Comparison of ENCODE assay signal across 8 mouse cellular contexts in the genomic region with DNA sequence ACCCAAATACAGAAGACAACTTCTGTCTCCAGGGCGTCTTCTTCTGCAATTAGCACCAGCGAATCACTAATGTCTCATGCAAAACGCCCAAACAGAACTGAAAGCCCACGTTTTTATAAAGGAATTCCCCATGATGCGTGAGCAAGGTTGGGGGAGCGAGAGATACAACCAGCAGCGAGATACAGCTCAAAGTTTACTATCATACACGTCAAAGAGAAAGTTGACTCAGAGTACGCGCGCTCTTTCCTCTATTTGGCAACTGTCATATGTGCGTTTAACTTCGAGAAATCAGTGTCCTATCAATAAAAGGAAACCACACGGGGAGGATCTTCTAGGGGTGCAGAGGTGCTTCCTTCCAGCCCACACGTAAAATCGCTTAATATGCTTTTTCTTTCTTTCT. TPM values are rescaled to one million over a fixed set of nuclear protein-coding genes. Genes with fewer than 3 reads are reported as not detected.
DNase-seq lines count a peak whose midpoint lies in the region; ATAC-seq and TF ChIP-seq lines count a peak whose summit lies in the region.

No protein-coding gene starts in this region.

- peak overlapping the region; percentile 71 for H3K4me3 ChIP-seq in lung, adult 2 months (replicated peaks; ENCODE audit: extremely low read depth, low read depth, low read length)
- H3K4me3 ChIP-seq in hindbrain, embryonic 11.5 days (ENCODE audit: low read depth, low read length) = peak overlapping the region; percentile 56
- peak overlapping the region; percentile 46 for H3K4me3 ChIP-seq in midbrain, embryonic 11.5 days (ENCODE audit: low read depth, low read length)

- H3K4me2 ChIP-seq in hindbrain, embryonic 11.5 days (replicated peaks; ENCODE audit: low read depth, low read length) = peak overlapping the region; percentile 59
- peak overlapping the region; percentile 91 for H3K4me2 ChIP-seq in midbrain, embryonic 11.5 days

- no peak overlapping the region for H3K27ac ChIP-seq in hindbrain, embryonic 11.5 days (ENCODE audit: low read depth, low read length)
- no peak overlapping the region for H3K27ac ChIP-seq in midbrain, embryonic 11.5 days (ENCODE audit: low read depth, low read length)

- DNase-seq in lung, adult 2 months = peak; percentile 9
- no peak for DNase-seq in lung, postnatal 36 days
- peak; percentile 38 for DNase-seq in embryo, embryonic 10.5 days (ENCODE audit: low spot score)
- DNase-seq in hindbrain, embryonic 11.5 days (ENCODE audit: low spot score) = peak; percentile 24
- DNase-seq in midbrain, embryonic 11.5 days (ENCODE audit: low spot score, missing footprints) = peak; percentile 94
- no peak for DNase-seq in cerebellum, postnatal 4 days (ENCODE audit: low spot score in 2 of 2)
- no peak for DNase-seq in layer of hippocampus, postnatal 36 days

- WGBS in lung, adult 2 months = 2% methylated on average over 16 of the region's 16 CpGs
- WGBS in hindbrain, embryonic 11.5 days = 6% methylated on average over 16 of the region's 16 CpGs
- WGBS in midbrain, embryonic 11.5 days = 3% methylated on average over 16 of the region's 16 CpGs

- H3K4me1 ChIP-seq in lung, adult 2 months (ENCODE audit: control insufficient read depth, insufficient read depth, low read length) = peaks cover 3% of the 10 kb centered on the region; the same call in 1 of the 2 replicates
- no peaks in the 10 kb centered on the region for H3K4me1 ChIP-seq in hindbrain, embryonic 11.5 days (replicated peaks; ENCODE audit: control insufficient read depth, insufficient read depth, low read length)
- H3K4me1 ChIP-seq in midbrain, embryonic 11.5 days (ENCODE audit: control insufficient read depth, insufficient read depth, low read length) = peaks cover 15% of the 10 kb centered on the region

- H3K9ac ChIP-seq in hindbrain, embryonic 11.5 days (ENCODE audit: low read depth, low read length) = peak overlapping the region; percentile 36; the same call in 1 of the 2 replicates
- peak overlapping the region; percentile 82 for H3K9ac ChIP-seq in midbrain, embryonic 11.5 days (ENCODE audit: low read length)

- no peaks in the 10 kb centered on the region for H3K9me3 ChIP-seq in hindbrain, embryonic 11.5 days (ENCODE audit: control insufficient read depth, low read length)
- H3K9me3 ChIP-seq in midbrain, embryonic 11.5 days (ENCODE audit: control insufficient read depth, low read length) = no peaks in the 10 kb centered on the region

- ATAC-seq in hindbrain, embryonic 11.5 days (ENCODE audit: low FRiP score) = no peak
- ATAC-seq in midbrain, embryonic 11.5 days (ENCODE audit: low FRiP score) = no peak
- no peak for ATAC-seq in megakaryocyte progenitor cell, adult 5-6 weeks (replicated peaks; ENCODE audit: poor library complexity)

- no peak for TF ChIP-seq CTCF in lung, adult 2 months (IDR thresholded peaks at IDR 0.05; ENCODE audit: insufficient read depth, low read length)

- TF ChIP-seq POLR2A in lung, adult 2 months (IDR thresholded peaks at IDR 0.05; ENCODE audit: borderline replicate concordance, extremely low read depth, low read depth, low read length) = no peak

- no peaks in the 10 kb centered on the region for H3K36me3 ChIP-seq in hindbrain, embryonic 11.5 days (ENCODE audit: control insufficient read depth, insufficient read depth, low read length)
- no peaks in the 10 kb centered on the region for H3K36me3 ChIP-seq in midbrain, embryonic 11.5 days (ENCODE audit: control insufficient read depth, insufficient read depth, low read length)

- no peaks in the 10 kb centered on the region for H3K27me3 ChIP-seq in hindbrain, embryonic 11.5 days (ENCODE audit: control insufficient read depth, insufficient read depth, low read length)
- H3K27me3 ChIP-seq in midbrain, embryonic 11.5 days (ENCODE audit: control insufficient read depth, insufficient read depth, low read length) = no peaks in the 10 kb centered on the region

RNA-seq across cellular contexts. Expression of gene Tmtc2, which starts 1.4 kb away (rescaled TPM):
- polyA plus RNA-seq in lung, adult 2 months (2012; rRNA removed) = 11.6 and 17.7 TPM in 2 replicates
- 6.4 and 9.5 TPM in 2 replicates for polyA plus RNA-seq in hindbrain, embryonic 11.5 days (2014; fragmentation: Nextera tagmentation; extraction: Ambion mirVana)
- 3.7 and 6.0 TPM in 2 replicates for polyA plus RNA-seq in midbrain, embryonic 11.5 days (2014; fragmentation: Nextera tagmentation; extraction: Ambion mirVana)
- 10 to 100 TPM; 11.9 TPM for total RNA-seq in layer of hippocampus, postnatal 36 days (2021)
- 0.39 and 0.99 TPM in 2 replicates for total RNA-seq in megakaryocyte progenitor cell, adult 5-6 weeks (2015)
- 0.34 and 0.62 TPM in 2 replicates for total RNA-seq in megakaryocyte progenitor cell, adult 5-6 weeks (2017)

Comparison
In these comparisons a context has a peak if more than half of its experiments do, and no peak if none do; other contexts are left out.
1. DNase-seq: peak in lung, adult 2 months (single experiment), embryo, embryonic 10.5 days (single experiment), hindbrain, embryonic 11.5 days (single experiment) and midbrain, embryonic 11.5 days (single experiment); none in lung, postnatal 36 days (single experiment), cerebellum, postnatal 4 days (0 of 2) and layer of hippocampus, postnatal 36 days (0 of 2).
2. Peak in every context shown above with its lines, with median percentiles within 50 percentile points of each other: H3K4me3 ChIP-seq.